Mouse (Mus musculus): ENCODE data around the gene Smarcc2.

GRCm38 (mm10) chr10:128489785-128490184 is 30.7 kb downstream of the Smarcc2 start:
- TF ChIP-seq CTCF (IDR thresholded peaks at IDR 0.05) (no peak), EP300 (IDR thresholded peaks at IDR 0.05) (no peak)
